Mouse (Mus musculus): ENCODE data around the gene Dtymk. TPM values are rescaled to one million over a fixed set of nuclear protein-coding genes. Genes with fewer than 3 reads are reported as not detected.
"Not testable (repeated sequence)": the region's sequence is repeated elsewhere in the genome, so short reads cannot be mapped to it uniquely, and the experiment has no call there.

Gene Dtymk
- 10 to 100 TPM; 54.6 to 57.5 TPM for total RNA-seq (2021)
- long read RNA-seq, experiment 1, transcript Dtymk-201 (5 exons, 1,003 nt): major isoform, 11 of 21 reads
- long read RNA-seq, experiment 1, partial matches to known transcripts: 0 of 21 reads
- long read RNA-seq, experiment 1, other reads (novel, unspliced or antisense): 6 of 21 reads
- long read RNA-seq, experiment 2, transcript Dtymk-201 (5 exons, 1,003 nt): major isoform, 24 of 50 reads
- long read RNA-seq, experiment 2, transcript Dtymk-202 (2 exons, 1,055 nt): minor isoform, 15 of 50 reads
- long read RNA-seq, experiment 2, partial matches to known transcripts: 4 of 50 reads
- long read RNA-seq, experiment 2, other reads (novel, unspliced or antisense): 7 of 50 reads

DNA sequence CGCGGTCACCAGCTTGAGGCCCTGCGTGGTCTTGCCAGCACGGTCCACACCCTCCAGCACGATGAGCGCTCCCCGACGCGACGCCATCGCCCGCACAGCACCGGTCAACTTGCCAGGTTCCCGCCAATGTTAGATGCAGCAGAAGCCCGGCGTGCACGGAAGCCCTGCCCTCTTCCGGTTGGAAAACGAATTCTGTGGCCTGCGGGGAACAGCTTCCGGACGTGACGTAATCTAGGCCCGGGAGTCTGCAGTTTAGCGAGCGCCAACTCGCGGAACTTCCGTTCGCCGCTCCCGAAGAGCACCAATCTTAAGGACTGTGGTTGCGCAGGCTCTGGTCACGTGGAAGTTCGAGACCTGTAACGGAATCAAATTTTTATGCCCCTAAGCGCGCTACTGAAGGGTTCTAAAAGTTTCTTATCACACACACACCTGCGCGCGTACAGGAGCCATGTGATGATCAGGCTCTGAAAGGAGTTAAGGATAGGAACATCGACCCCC, at the start of gene Dtymk:
TSS of gene Dtymk (minus strand) at position 194 of the 498 bp plus-strand sequence.
- peak; percentile 80 to 82 for DNase-seq (ENCODE audit: low spot score in 2 of 2)

DNA sequence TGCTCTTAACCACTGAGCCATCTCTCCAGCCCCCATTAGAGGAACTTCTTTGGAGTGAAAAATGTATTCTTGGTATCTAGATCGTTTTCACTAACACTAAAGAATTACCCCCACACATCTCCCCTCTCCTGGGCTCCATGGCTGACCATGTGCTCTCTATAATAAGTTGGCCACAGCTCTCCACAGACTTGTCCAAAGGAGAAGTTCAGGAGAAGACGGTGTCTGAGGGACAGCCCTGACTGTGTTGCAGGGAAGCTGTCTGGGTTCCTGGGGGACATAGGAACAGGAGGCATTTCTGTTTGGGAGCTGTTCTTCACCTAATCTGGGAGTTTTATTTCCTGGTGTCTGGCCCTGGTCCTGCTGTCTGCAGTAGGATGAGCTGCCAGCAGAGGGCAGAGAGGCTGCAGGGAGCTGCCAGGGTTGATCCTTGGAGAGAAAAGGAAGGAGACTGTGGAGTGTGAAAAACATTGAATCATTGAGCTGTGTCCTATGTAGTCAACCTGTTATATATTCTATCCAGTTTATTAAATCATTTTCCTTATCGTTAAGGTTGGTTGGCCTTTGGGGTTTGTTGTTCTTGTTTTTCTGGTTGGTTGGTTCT, 44.1 kb upstream of the Dtymk start:
- DNase-seq (ENCODE audit: low spot score in 2 of 2): not testable (repeated sequence)

DNA sequence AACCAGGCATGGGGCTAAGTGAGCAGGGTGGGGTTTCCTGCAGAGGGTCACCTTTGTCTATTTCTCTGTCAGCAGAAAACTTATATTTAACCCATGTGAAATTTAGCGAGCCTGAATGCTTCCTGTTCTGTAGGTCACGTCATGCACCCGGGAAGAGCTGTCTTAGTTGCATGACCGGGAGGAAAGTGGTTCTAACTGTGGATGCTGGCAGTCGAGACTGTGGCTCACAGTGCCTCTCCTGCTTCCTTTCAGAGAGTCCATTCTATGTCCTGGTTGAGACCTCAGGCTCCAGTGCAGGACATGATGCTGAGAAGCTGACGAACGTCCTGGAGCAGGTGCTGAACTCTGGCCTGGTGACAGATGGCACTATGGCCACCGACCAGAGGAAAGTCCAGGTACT, 36.8 kb upstream of the Dtymk start:
- DNase-seq (ENCODE audit: low spot score in 2 of 2): not testable (repeated sequence)

DNA sequence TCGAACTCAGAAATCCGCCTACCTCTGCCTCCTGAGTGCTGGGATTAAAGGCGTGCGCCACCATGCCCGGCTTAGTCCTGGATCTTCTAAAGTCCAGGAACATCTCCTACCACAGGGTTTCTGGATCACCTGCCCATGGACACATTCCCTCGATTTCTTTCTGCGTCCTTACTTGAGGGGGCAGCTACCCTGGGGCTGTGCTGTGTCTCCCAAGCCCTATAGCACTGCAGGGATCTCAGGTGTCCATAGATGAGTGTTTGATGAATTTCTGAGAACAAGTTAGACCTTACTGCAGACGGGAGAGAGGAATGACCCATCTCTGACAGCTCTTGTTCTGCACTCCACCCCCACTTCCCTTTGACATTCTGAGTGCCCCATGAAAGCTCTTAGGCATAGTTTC, 35.6 kb upstream of the Dtymk start:
- DNase-seq (ENCODE audit: low spot score in 2 of 2): no peak

DNA sequence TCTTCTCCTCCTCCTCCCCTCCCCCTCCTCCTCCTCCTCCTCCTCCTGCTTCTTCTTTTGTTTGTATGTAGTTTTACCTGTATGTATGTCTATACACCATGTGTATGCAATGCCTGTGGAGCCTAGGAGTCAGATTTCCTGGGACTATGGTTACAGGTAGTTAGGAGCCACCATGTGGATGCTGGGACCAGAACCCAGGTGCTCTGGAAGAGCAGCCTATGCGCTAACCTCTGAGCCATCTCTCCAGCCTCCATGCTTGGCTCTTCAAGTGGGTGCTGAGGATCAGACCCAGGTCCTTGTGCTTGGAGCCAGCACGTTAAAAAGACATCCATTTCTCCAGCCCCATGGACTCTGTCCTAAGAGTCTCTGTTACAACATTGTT, 34.8 kb upstream of the Dtymk start:
- no peak for DNase-seq (ENCODE audit: low spot score in 2 of 2)

DNA sequence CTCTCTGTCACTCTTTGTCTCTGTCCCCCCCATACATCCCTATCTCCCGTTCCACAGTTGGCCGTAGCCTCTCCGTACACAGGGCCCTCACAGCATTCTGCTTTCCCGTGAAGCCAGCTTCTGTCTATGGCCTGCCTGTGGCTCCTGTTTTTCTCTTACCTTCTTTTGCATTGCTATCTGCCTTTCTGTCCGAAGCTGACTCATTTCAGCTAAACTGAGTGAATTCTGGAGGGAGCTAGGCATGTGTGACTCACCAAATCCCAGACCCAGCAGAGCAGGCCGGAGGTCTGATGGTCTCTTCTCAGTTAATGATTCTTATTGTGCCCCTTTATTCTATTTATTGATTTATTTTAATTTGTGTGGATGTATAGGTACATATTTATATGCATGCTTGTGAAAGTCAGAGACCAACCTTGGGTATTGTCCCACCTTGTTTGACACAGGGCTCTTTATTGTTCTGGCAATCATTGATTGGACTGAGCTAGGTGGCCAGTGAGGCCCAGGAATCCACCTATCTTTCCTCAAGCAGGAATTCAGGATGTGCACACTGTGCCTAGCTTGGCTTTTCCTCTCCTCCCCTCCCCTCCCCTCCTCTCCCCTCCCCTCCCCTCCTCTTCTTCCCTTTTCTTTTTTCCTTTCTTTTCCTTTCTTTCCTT, 34.3 kb upstream of the Dtymk start:
- DNase-seq (ENCODE audit: low spot score in 2 of 2): no peak

DNA sequence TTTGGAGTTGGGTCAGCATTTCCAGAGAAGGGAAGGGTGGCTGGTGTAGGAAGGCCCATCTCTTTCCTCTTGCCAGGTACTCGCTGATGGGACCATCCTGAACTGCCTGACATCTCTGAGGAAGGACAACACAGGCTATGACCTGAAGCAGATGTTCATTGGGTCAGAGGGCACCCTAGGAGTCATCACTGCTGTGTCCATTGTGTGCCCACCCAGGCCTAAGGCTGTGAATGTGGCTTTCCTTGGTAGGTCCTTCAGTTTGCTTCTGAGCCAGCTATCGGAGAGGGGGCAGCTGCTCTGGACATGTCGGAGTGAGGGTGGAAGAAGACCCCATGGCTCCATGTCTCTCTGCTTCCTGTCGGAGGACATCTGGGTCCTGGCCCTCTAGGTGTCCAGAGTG, 33.5 kb upstream of the Dtymk start:
- no peak for DNase-seq (ENCODE audit: low spot score in 2 of 2)

DNA sequence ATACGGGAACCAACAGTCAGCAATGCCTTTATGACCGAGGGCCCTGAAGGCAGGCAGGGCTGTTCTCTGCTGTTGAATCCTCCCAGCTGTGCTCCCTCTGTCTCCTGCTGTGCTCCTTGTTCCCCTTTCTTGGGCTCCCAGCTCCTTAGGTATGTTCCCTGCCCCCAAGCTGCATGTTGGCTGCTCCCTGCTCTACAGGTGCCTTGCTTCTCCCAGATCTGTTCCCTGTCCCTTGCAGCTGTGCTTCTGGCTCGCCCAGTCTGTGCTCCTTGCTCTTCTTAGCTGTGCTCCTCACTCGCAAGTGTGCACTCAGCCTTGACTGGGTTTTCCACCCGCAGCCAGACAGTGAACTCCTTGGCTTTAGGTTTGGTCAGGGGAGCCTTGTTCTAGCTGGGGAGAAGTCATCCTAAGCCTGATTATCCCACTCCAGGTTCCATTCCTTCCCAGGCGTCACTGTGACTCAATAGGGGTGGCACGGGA, 33.0 kb upstream of the Dtymk start:
- DNase-seq (ENCODE audit: low spot score in 2 of 2): no peak

DNA sequence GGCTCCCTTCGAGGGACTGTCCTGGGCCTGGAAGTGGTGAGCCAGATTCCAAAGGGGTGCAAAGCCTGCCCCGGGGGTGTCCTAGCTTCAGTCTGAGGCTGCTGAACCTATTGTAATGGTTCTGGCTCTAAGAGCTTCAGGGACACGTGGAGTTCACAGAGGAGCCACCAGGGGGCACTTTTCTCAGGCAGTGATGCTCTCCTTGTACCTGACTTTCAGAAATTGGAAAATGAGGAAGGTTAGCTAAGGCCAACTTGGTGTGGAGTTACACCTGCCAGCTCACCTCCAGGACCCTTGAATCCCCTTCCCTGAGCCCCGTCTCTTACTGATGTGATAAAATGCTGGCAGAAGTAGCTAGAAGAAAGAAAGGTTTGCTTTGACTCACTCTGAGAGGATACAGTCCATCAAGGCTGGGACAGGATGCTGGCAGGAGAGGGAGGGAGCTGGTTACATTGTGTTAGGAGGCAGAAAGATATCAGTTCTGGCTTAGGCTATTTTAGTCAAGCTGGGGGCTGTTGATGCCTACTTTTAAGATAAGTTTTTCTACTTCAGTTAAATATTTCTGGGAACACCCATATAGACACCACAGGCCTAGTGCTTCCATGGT, 31.1 kb upstream of the Dtymk start:
- DNase-seq (ENCODE audit: low spot score in 2 of 2): not testable (repeated sequence)

DNA sequence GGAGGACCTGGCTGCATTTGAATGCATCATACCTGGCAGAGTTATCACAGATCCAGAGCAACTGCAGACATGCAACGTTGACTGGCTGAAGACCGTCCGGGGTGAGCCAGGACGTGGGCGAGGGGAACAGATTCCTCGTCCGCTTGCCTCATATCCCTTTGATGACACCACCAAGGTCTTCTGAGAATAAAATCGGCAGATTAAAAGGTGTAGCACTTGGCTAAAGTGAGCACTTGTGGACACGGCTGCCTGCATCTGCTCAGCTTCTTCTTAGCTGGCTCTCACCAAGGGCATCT, 24.8 kb upstream of the Dtymk start:
- DNase-seq (ENCODE audit: low spot score in 2 of 2): no peak

DNA sequence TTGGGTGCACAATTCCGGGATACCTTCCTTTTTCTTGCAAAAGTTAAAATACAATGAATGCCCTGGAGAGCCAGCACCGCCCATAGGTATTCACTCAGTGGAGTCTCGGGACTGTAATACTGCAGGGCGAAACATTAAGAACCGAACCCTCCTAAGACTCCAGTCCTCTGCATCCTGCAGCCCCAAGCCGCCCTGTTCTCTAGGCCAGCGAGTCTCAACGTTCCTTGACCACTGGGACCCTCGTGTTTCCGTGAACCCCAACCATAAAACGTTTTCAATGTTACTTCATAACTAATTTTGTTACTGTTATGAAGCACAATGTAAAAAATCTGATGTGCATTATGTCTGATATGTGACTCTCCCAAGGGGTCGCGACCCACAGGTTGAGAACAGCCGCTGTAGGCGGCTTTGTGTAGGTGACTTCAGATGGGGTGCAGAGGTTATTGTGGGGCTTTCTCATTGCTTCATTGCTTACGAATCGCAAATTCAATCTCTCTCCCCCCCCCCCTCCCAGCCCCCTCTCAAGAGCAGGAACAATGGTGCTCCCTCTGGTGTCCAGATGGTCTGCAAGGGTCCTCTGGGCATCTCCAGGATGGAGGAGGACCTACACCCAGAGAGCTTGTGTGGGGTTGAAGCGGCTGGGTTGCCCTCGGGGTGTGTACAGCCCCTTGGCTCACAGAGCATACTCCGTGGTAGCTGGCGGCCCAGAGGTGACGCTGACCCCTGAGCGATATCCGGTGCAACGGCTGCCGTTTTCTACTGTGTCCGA, 24.2 kb upstream of the Dtymk start:
- no peak for DNase-seq (ENCODE audit: low spot score in 2 of 2)

DNA sequence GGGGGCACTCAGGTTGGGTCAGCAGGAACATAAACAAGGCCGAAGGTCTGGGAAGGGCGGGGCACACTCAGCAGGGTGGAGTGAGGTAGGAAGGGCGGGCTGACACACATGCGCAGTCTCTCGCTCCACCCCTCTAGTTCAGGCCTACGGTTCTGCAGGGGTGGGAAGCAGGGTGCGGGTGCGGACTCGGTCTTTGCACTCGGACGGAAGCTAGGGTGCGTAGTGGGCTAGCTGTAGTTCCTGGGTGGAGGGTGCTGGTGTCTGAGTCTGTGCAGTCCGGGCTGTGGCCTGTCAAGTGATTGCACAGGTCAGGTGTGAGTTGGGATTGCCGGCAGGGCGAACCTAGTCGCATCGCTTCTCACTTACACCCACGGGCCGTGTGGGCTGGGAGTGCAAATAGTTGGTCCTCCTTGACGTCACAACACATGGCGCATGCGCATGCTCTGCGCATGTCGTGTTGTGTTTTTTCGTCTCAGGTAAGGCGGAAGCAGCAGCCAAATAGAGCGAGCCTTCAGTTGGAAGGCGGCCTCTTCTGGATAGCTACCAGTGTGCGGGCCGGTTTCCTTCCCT, 23.5 kb upstream of the Dtymk start:
- DNase-seq (ENCODE audit: low spot score in 2 of 2): peak; percentile 87 to 92

DNA sequence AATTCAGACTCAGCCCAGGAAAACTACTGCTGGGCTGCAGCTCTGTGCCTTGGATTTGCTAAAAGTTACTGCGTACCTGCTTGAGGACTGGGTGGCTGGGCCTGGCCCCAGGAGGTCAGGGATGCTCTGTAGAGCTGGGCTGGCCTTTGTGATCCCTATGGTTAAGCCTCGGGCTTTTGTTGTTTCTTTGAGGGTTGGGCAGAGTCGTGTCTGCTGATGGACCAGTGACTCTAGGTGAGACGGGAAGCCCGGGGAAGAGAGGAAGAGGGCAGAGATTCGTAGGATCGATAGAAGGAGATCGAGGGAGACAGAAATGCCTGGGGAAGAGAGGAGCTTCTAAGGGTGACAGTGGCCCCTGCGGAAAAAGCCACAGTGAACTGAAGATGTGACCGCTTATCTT, 22.9 kb upstream of the Dtymk start, which contains the start of gene D2hgdh:
TSS of gene D2hgdh (plus strand) at position 301 of the 400 bp plus-strand sequence.
- no peak for DNase-seq (ENCODE audit: low spot score in 2 of 2)

DNA sequence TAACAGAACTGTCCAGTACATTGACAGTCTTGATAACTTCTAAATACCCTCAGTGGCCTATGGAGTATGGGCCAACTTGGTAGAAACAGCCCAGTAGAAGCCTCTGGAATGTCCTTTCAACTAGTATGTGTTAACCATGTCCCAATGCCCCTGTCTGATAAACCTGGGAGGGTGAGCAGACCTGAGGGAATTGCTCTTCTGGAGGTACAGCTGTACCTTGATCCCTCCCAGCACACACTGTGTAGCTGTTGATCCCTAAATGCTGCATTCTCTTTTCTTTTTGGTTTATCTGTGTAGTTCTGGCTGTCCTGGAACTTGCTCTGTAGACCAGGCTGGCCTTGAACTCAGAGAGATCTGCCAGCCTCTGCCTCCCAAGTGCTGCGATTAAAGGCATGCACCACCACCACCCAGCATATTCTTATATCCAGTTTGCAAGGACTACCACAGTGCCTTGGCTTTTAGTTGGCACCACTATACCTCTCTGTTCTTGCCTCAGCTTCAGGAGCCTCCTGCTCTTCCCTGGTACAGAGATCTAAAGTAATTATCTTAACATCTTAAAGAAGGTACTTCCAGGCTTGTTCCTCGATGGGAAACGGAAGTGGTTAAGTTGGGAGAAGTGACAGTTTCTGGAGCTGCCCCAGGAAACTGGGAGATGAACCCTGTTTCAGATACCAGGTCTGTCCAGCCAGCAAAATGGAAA, 22.2 kb upstream of the Dtymk start:
- DNase-seq (ENCODE audit: low spot score in 2 of 2): peak in 1 of 2 experiments; percentile 17

DNA sequence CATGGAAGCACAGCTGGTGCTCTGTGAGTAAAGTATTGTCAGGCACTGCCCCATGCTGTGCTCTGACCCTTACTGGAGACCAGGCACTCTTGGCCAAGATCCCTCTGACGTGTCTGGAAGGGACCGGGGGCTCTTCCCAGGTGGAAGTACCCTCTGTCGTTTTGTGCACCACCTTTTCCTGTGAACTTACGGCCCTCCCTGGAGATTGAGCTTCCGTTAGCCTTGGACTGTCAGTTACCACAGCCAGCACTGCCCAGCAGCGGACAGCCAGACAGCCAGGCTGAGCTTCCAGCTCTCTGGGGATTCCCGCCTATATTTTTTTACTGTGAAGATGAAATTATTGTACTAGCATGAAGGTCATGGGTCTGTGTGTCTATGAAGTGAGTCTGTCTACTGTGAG, 17.0 kb upstream of the Dtymk start:
- DNase-seq (ENCODE audit: low spot score in 2 of 2): no peak

DNA sequence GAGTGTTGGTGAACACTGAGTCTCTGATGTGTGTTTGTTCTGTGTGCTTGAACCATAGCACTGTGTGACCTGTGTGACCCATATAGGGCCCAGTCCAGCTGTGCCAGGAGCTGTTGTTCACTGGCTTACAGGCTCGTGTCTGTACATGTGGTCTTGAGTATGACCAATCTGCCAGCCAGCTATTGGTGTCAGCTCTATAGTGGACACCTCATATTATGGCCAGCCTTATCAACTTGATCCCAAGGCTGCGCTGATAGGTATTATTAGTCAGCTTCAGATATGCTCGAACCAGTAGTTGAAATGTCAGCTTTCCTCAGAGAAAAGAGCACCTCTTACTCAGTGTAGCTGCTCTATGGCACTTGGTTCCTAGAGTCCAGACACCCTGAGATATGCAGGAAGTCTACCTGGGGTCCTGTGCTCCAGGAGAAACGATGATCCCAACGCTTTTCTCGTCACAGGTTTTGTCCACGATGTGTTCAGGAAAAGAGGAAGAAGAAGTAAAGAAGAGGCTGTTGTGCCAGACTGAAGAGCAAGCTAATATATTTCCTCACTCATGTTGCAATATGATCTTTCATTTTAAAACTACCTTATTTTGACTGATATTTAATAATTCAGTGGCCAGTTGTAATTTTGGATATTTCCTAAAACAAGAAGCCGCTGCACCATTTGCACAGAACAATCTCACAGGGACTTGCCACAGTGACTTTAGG, 16.2 kb upstream of the Dtymk start:
- no peak for DNase-seq (ENCODE audit: low spot score in 2 of 2)

DNA sequence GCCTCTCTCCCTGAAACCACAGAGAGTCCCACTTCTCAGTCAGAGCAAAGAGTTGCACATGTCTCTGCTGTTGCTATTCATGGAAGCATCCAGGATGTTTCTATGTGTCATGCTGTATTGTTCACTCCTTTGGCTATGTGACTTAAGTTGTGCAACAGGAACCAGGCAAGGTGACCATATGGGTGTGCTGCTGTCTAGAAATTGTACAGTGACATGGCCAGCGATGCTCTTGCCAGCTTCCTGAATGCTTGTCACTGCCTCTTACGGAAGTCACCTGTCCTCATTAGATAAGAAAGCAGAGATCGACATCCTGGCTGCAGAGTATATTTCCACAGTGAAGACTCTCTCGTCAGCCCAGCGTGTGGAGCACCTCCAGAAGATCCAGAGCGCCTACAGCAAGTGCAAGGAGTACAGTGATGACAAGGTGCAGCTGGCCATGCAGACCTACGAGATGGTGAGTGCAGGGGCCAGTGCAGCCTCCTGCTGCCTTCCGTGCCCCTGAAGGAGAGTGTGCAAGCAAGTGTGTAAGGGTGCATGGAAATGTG, 9.8 kb upstream of the Dtymk start:
- no peak for DNase-seq (ENCODE audit: low spot score in 2 of 2)

DNA sequence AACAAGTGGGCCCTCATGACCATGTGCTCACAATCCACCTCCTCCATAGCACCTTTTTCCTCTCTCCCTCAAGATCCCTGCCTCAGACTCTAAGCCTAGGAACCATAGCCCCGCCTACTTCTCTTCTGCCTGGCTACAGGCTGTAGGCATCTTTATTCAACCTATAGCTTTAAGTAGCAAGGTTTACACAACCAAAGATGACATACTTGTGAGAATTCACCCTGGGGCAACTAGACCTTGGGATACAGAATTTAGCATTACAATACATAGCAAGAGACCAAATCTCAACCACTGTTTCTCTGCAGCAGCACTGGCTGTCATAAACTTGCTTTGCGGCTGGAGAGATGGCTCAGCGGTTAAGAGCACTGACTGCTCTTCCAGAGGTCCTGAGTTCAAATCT, 8.3 kb upstream of the Dtymk start:
- DNase-seq (ENCODE audit: low spot score in 2 of 2): no peak

DNA sequence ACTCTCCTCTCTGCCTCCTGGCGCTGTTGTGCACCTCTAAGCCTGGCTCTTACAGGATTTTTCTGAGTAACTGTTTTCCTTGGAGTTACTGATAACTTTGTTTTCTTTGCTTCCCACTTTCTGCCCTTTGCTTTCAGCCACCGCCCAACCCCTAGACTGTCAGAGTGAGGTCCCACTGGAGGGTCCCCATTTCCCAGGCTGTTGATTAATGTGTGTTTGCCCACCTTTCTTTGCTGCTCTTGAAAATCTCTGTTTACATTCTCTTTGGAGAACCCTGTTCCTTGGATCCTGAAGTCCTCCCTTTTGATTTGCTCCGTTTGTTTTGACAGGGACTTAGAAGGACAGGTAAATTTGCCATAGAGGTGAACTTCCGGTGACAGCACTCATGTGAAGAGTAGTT, 7.1 kb upstream of the Dtymk start:
- DNase-seq (ENCODE audit: low spot score in 2 of 2): no peak

All from adrenal gland, adult 18-20 months (tissue).